Mouse (Mus musculus): ENCODE measurements at regions not wholly inside any gene's neighbourhood (a gene's known extent, or its start where the extent isn't known, plus 50 kb on each side); places are given as distances from the start of the nearest gene placed in this dataset.

- DNase-seq (ENCODE audit: low read depth, low spot score) = no peak
Measured at GRCm38 (mm10) chr6:53765302-53765701, 55.3 kb downstream of the Tril start.

GRCm38 (mm10) chr6:53762586-53762985, 58.0 kb downstream of the Tril start:
- DNase-seq (ENCODE audit: low read depth, low spot score) = no peak

GRCm38 (mm10) chr6:53760651-53761058, 60.0 kb downstream of the Tril start:
- DNase-seq (ENCODE audit: low read depth, low spot score) = peak; percentile 62

- DNase-seq (ENCODE audit: low read depth, low spot score) = no peak
Measured at GRCm38 (mm10) chr6:53759686-53760306, 60.8 kb downstream of the Tril start.

- DNase-seq (ENCODE audit: low read depth, low spot score) = no peak
Measured at GRCm38 (mm10) chr6:53754366-53754765, 66.3 kb downstream of the Tril start.

- DNase-seq (ENCODE audit: low read depth, low spot score) = no peak
Measured at GRCm38 (mm10) chr6:53750539-53750938, 70.1 kb downstream of the Tril start.

Data from mesoderm, embryonic 11.5 days (tissue).